Mouse (Mus musculus) MEL (cell line): Measurements from ENCODE around the gene Rtp4.

Experiments used
- CHD2 ChIP-seq: IDR thresholded peaks from 2 replicates; pipeline ENCODE4 v1.6.1; 2011; ENCODE audit warnings: low read length, improper control_type of control experiment
- CTCF ChIP-seq, 3 experiments: IDR thresholded peaks in 2 of 3; conservative IDR thresholded peaks in 1 of 3; 2 replicates each; pipeline ENCODE4 v1.5.1; 2011 to 2012; ENCODE audit warnings: low read length in 3 of 3, low read depth in 2 of 3, mild to moderate bottlenecking in 2 of 3, improper control_type of control experiment in 1 of 3, inconsistent platforms in 1 of 3, mixed read lengths in 1 of 3, moderate library complexity in 1 of 3; ENCODE audit not compliant: control insufficient read depth in 1 of 3, insufficient read depth in 1 of 3, poor library complexity in 1 of 3, severe bottlenecking in 1 of 3
- ELF1 ChIP-seq: IDR thresholded peaks from 2 replicates; pipeline ENCODE4 v1.6.1; 2014; ENCODE audit warnings: low read depth, mild to moderate bottlenecking, inconsistent platforms, low read length, improper control_type of control experiment, moderate library complexity
- EP300 ChIP-seq, 2 experiments: IDR thresholded peaks; 2 replicates each; pipeline ENCODE4 v1.6.1; 2011; ENCODE audit warnings: improper control_type of control experiment in 2 of 2, low read length in 2 of 2, low read depth in 1 of 2, mild to moderate bottlenecking in 1 of 2
- GABPA ChIP-seq: IDR thresholded peaks from 2 replicates; pipeline ENCODE4 v1.6.1; 2012; ENCODE audit warnings: low read depth, mild to moderate bottlenecking, inconsistent platforms, low read length, improper control_type of control experiment, moderate library complexity
- GATA1 ChIP-seq: IDR thresholded peaks from 2 replicates; pipeline ENCODE4 v1.6.1; 2011; ENCODE audit warnings: low read depth, low read length, improper control_type of control experiment
- POLR2A ChIP-seq, 2 experiments: IDR thresholded peaks; 2 replicates each; pipeline ENCODE4 v1.6.1; 2011 to 2012; ENCODE audit warnings: low read length in 2 of 2, mild to moderate bottlenecking in 2 of 2, control low read depth in 1 of 2, improper control_type of control experiment in 1 of 2, low read depth in 1 of 2, moderate library complexity in 1 of 2; ENCODE audit not compliant: control insufficient read depth in 1 of 2, insufficient read depth in 1 of 2, poor library complexity in 1 of 2
- POLR2AphosphoS5 ChIP-seq: IDR thresholded peaks from 2 replicates; pipeline ENCODE4 v1.6.1; 2012; ENCODE audit warnings: low read depth, borderline replicate concordance, mild to moderate bottlenecking, inconsistent platforms, low read length, moderate library complexity, mixed read lengths
- SMC3 ChIP-seq: IDR thresholded peaks from 2 replicates; pipeline ENCODE4 v1.6.1; 2011; ENCODE audit warnings: low read depth, low read length, improper control_type of control experiment
- TAL1 ChIP-seq: IDR thresholded peaks from 2 replicates; pipeline ENCODE4 v1.6.1; 2012; ENCODE audit warnings: mild to moderate bottlenecking, inconsistent platforms, low read length, moderate library complexity, mixed read lengths
- ZKSCAN1 ChIP-seq: IDR thresholded peaks from 2 replicates; pipeline ENCODE4 v1.6.1; 2012; ENCODE audit warnings: low read depth, mild to moderate bottlenecking, inconsistent platforms, low read length, improper control_type of control experiment, moderate library complexity
- ZMIZ1 ChIP-seq: IDR thresholded peaks from 2 replicates; pipeline ENCODE4 v1.6.1; 2012; ENCODE audit warnings: low read depth, mild to moderate bottlenecking, inconsistent platforms, low read length, improper control_type of control experiment, moderate library complexity
- ZNF384 ChIP-seq: IDR thresholded peaks from 2 replicates; pipeline ENCODE4 v1.6.1; 2012; ENCODE audit warnings: low read depth, mild to moderate bottlenecking, inconsistent platforms, low read length, improper control_type of control experiment

DNA sequence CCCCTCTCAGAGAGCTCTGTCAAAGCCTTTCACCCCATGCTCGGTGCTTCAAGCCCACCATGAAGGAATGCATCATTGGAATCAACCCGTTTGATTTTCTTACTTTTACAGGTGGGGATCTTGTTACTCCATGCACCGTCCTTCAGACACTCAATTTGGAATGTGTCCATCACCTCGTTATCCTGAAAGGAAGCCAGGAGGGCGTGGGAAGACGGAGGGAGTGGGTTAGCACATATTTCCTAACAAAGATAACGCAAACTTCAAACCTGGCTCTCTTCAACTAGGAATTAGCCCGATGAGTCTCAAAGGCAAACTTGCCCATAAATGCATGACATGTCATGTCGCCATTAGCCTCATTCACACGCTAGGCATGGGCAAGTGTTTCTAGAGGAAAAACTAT lies 36.8 kb upstream of the Rtp4 start:
- TF ChIP-seq POLR2A (IDR thresholded peaks at IDR 0.05; ENCODE audit: control insufficient read depth in 1 of 2, insufficient read depth in 1 of 2, low read depth in 1 of 2, low read length in 2 of 2, poor library complexity in 1 of 2) (no peak), POLR2AphosphoS5 (no peak), GATA1 (no peak), EP300 (IDR thresholded peaks at IDR 0.05; ENCODE audit: low read depth in 1 of 2, low read length in 2 of 2) (no peak), CTCF (IDR thresholded peaks at IDR 0.05 in 2 of 3, conservative IDR thresholded peaks at IDR 0.05 in 1 of 3; ENCODE audit: control insufficient read depth in 1 of 3, insufficient read depth in 1 of 3, low read depth in 2 of 3, low read length in 3 of 3, poor library complexity in 1 of 3, severe bottlenecking in 1 of 3) (no peak), SMC3 (no peak), ZNF384 (no peak), ELF1 (no peak), ZKSCAN1 (no peak), GABPA (no peak), CHD2 (no peak), TAL1 (no peak), ZMIZ1 (no peak)
